Mouse (Mus musculus) spleen, adult 18-20 months (tissue): ENCODE data around the gene Snx27.

ENCODE experiments used
- DNase-seq, 2 experiments: peaks; one replicate each; pipeline ENCODE4 v3.0.0; 2022; ENCODE audit warnings: mixed read lengths in 2 of 2

Gene Snx27

DNA sequence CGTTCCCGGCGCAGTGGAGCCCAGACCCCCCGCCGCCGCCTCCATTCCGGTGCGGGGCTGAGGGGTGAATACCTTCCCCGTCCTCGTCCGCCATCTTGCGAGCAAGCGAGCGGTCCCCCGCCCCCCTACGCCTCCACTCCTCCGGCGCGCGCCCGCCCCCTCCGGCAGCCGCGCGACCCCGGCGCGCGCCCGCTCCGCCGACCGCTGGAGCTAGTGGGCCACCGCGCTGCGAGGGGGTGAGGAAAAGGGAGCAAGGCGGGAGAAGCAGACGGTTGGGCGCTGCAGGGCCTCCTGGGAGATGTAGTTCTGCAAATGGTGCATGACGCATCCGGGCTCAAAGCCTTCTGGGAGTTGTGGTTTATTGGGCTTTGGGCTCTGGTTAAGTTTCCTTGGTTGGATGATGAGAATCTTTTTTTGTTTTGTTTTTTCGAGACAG, at the start of gene Snx27:
Gene Snx27 (minus strand): TSS at position 261 of the 436 bp plus-strand sequence.
- DNase-seq, result peak; percentile 79 to 80

DNA sequence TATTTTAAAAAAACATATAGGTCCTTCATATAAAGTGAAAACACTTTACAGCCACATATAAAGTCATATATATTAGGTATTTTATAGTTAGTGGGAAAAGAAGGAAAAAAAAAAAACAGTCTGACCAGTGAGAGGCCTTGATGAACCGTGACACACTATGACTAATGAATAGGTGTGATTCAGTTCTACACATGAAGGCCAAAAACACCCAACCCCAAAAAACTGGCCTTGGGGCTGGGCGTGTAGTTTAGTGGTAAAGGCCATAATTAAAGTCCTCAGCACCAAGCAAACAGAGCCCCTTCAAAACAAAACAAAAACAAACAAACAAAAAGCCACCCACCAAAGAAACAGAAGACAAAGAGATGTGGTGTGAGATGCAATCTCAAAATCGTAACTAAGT, 47.4 kb upstream of the Snx27 start:
- DNase-seq, result no peak

DNA sequence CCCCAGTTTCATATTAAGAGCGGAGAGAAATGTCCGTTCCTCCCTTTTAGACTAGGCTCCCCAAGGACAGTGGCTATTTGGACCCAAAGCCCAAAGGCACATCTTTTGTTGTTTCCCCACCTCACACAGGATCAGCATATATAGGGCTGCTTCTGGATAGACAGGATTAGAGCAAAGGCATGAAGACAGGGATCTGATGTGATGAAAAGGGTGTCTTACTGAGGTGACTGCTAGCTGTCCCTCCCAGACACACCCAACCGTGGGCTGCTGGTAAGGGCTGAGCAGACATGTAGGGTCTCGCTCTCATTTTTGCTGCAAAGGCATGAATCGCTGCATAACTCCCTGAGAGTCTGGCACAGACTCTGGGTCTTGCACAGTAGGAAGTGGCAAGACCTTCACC, 46.2 kb upstream of the Snx27 start:
- DNase-seq, result no peak

DNA sequence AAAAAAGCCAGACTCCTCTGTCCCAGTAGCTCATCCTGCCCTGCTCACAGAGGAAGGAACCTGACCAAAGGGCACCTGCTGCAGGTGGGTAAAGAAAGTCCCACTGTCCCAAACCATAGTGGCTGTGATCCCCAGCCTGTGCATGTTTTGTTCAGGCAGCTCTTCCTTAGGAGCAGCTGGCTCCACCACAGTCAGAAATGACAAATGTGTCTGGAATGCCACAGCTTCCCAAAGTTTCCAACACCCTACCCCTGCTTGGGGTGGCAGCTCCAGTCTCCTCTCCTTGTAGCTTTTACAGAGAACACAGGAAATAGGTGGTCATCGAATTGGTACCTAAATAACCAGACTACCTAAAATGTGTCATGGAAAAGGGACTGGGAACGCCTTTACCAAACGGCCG, 41.8 kb upstream of the Snx27 start:
- no peak for DNase-seq

DNA sequence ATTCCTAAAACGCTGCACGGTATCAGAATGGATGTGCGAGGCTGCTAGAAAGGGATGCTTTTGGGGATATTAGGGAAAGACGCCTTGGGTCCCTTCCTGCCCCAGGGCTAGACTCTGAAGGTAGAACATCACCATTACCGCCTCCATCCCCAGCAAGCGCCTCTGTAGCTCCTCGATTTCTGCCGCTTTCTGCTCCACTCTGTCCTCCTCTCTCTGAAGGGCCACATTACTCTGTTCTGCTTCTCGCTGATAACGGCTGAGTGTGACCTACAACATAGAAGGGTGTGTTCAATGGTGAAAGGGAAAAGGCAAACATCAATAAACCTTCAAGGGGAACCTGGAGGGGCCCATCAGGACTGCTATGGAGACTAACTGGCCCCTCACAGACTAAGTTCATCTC, 40.0 kb upstream of the Snx27 start:
- no peak for DNase-seq

DNA sequence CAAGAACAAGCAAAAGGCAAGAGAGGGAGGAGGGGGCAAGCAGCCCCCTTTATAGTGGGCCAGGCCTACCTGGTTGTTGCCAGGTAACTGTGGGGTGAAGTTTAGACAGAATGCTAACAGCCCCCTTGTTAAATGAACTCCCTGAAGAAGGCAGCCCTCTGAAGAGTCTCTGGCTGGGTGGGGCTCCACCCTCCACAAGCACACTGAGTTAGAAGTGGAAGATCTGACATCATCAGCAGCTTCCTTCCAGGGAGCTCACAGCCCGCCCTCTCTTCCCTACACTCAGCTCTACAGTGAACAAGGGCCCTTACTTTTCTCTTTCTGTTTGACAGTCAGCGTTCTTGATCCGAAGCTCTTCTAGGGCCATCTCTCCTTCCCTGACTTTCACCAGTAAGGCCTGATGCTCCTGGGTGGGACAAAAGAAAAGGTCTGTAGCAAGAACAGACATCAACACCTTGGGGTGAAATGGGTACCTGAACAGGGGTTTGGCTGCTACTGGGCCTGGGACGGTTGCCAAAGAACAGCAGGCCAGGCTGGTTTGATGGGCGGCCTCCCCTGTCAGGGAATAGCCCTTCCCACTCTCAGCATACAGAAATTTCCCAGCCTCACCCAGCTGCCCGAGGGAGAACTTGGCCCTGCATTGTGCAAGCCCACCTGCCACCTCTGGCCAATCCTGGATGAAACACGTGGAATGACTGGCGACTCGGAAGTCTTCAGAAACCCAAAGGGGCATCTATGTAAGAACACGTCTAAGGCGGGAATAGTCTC, 39.4 kb upstream of the Snx27 start:
- no peak for DNase-seq

DNA sequence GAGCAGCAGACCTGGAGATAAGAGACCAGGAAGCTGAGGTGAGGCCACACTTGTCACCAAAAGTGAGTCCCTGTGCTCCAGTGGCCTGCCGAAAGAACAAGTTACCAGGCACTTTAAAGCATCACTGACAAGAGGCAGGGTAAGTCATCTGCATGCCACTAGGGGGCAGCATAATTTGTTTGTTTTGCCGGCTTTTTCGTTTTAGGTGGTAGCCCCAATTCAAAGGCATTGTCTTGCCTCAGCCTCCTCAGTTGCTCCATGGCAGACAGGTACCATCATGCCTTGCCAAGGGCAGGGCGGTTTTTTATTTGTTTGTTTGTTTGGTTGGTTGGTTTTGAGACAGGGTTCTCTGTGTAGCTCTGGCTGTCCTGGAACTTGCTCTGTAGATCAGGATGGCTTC, 34.2 kb upstream of the Snx27 start:
- peak in 1 of 2 experiments; percentile 48 for DNase-seq

DNA sequence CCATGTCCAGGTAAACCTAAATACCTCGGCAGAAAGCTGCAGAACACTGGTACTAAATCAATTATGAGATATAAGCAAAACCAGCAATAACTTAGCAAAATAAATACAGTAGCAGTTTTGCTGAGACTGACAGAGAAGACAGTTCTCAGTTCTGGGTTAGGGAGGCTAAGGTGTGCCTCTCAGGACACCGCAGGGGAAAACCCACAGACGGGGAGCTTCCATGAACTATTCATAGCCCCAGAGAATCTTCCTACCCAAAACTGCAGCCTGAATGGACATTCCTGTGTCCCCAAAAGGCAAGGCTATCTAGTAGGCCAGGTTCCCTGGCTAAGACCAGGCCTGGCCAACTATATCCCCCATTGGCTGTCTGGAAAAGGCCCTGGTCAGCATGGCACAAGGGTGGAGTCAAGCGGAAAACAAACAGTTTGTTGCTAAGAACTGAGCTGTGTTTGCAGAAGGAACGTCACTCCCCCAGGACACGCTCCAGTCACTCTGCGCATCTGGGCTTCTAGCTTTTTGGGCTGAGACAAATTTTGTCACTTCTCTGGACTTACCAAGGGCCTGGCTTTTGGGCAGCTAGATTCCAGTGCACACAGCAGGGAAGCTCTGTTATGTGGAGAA, 30.9 kb upstream of the Snx27 start:
- no peak for DNase-seq

DNA sequence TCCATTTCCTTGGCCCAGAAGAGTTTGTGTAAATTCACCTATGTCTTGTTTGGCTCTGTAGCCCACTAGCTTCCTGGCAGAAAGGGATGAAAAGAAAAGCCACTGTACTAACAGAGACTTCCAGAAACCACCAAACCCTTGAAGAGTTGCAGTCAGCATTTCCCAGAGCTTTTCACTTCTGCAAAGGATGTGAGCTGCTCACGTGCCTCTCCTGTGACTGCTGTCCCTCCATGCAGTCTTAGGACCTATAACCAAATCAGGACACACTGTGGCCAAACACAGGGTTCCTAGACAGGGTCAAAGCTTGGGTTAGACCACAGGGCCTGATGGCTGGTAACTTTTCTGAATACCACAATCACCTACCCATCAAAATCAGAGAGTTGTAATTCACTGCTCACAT, 29.8 kb upstream of the Snx27 start:
- DNase-seq, result no peak

DNA sequence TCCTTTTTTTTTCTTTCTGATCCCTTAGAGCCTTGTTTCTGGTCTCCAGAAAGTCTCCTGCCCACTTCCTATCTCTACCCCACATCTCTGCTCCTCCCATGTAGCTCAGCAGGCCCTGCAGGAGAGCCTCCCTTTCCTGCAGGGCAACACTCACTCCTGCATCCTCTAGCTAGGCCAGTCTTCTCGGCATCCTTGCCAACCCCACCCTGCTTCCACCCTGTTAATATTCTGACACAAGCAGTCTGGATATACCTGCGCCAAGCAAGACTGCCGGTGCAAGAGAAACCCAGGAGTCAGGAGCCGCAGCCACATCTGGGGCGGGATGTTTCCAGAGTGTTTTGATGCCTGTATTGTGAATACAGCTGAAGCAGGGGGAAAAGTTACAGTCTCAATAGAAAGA, 29.3 kb upstream of the Snx27 start:
- DNase-seq, result no peak

DNA sequence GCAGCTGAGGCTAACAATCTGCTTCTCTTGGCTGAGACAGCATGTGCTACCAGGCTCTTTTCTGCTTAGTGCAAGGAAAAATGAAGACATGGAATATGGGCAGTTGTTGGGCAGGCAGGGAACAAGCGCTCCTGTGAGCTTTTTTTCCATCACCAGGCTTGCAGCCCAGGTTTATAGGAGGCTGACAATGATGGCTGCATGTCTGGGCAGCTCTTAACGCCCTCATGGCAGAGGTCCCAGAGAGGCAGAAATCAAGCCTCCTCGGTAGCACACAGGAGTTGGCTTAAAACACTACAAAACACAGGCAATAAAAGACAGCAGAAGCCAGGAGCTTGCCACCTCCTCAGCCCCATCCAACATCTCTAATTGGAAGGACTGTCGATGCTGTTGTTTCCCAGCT, 28.8 kb upstream of the Snx27 start:
- DNase-seq, result no peak

DNA sequence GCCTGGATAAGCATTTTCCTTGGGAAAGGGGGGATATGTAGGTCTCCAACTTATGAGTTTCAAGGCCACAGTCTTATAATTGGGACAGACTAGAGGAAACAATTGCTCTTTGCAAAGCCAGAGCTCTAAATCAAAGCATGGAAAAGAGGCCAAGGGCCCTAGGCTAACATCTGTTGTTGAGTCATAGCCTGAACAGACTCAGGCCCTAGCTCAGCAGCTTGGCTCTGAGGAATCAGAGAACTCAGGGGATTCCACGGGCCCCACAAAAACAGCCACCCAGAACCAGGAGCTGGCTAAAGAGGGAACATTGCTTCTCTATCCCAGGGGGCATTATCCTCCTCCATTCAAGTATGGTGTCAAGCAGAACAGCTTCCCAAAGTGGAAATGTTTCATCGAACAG, 28.1 kb upstream of the Snx27 start:
- no peak for DNase-seq

DNA sequence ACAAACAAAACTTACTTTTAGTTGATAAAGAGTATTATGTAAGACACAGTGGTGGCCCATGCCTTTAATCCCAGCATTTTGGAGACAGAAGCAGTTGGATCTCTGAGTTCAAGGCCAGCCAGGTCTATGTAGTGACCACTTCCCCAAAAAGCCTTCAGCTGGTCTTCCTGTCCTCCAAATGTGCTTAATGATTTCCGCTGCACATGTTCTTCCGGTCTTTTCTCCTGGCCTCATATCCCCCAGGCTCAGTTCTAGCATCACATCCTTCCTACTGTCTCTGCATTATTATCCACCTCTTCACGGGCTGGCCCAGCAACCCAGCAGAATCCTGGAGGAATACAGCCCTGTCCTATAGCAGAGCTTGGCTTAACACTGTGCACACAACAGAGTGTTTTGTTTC, 27.1 kb upstream of the Snx27 start:
- no peak for DNase-seq

DNA sequence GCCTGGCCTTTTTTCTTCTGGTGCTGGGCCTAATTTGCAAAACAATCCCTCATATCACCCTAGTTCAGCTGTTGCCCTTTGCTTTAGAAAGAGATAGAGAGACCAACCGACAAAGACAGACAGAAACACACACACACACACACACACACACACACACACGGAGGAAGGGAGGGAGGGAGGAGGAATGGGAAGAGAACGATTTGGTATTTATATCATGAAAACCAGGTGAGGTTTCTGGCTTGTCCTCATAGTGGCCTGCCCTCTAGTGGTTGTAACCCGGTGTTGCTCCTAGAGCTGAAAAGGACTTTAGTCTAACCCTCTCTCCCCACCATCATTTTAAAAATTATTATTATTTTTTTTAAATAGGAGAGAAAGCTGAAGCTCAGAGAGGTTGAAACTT, 19.4 kb upstream of the Snx27 start:
- peak in 1 of 2 experiments; percentile 56 for DNase-seq

DNA sequence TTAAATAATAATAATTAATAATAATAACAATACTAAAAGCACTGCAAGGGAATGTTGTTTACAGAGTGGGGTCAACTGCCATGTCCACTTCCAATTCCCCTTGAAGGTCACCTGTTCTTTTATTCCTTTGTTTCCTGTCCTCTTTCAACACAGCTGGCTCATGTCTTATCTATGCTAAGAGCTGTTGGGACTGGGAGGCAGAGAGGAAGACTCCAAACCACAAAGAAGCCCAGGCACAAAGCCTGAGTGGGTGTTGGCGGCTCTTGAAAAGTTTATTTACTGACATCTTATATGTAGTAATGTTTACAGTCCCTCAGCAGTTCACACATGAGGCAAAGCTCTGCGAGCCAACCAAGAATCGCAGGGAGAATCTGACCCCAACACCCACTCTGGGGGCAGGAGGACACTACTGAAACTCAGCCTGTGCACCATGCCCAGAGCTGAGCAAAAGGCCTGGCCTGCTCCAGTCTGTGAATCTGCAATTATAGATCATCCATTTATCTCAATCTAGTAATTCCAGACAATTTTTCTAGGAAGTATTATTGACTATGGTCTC, 14.8 kb upstream of the Snx27 start:
- DNase-seq, result no peak

DNA sequence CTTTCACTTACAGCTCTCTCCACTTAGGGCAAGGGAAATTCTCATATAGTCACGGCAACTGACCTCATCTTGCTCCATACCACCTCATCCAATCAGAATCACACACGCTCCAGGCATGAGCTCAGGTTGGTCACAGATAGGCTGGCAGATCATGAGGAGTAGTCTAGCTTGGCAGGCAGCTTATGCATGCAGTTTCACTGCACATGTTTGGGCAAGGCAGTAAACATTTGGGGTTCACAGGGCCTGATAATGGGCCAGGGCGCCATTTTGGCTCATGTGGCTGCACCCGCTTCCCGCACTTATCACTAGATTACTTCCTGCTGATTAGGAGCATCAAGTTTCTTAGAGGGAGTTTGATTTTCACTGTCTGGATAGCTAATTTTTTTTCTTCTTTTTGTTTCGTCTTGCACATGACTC, 13.4 kb upstream of the Snx27 start:
- DNase-seq, result no peak

DNA sequence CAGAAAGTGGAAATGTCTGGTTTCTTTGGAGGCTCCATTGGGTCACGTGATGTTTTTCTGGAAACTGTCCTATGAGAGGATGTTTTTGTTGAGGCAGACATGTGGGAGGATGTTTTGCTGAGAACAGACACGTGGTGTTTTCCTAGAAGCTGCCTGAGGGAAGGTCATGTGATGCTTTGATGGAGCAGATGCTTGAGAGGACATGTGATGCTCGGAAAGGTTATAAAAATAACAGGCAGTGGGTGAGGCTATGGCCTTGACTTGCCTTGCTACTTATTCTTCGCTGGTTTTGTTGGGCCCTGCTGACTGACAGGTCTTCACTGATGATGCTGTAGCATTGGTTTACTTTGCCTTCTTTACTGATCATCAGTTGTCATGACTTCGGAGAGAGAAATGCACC, 8.6 kb upstream of the Snx27 start:
- DNase-seq, result no peak

DNA sequence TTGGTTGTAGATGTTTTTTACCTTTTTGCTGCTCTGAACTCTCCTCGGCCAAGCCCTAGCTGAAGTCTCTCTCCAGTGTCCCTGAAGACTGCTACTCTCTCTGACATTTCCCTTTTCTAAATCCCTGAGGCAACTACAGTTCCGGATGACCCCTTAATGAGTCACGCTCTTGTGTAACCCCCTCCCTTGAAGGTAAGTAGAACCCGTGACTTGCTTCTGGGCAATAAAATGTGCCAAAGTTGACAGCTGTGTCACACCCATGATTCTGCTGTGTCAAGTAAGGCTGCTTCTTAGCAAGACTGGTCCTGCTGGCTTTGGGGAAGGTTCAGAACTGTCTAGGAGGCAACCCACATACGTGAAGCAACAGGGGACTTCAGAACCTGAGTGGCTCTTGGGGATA, 5.4 kb upstream of the Snx27 start:
- DNase-seq, result no peak

DNA sequence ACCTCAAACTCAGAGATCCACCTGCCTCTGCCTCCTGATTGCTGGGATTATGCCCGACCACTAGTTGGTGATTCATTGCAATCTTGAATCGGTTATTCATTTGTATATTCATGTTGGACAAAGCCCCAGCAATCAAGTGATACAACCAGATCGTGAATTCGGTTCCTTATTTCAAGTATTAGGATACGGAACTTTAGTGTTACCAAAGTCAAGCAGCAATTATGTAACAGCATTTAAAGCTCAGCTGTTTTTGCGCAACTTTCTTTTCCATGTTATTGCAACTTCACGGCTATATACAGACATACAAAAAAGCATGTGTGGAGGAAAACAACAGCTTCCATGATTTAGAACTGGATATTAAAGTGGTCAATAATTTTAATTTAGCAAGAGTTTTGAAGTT, 428 bp upstream of the Snx27 start:
- DNase-seq, result no peak

DNA sequence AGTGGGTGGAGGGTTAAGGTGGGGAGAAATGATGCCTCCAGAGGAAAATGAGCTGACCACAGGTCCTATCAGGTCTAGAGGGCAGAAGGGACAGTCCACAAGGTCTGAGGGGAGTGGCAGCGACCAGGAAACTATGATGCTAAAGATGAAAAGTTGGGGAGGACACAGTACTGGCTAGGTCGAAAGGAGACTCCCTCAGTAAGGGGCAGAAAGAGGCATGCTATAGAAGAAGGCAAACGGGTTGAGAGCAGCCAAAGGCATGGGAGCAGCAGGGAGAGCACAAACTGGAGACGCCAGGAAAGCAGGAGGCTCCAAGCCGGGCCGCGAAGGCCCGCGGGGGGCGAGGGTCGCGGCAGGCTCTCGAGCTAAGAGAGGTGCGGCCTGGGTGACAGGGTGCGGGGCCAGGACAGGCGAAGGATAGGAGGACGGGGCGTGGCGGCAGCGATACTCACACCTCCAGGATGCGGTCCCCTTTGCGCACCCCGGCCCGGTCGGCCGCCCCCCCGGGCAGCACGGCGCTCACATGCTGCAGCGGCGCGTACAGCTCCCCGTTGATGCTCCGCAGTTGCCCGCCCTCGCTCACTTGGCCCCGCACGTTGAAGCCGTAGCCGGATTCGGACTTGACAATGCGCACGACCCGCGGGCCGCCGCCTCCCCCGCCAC, 592 bp downstream of the Snx27 start:
- no peak for DNase-seq

DNA sequence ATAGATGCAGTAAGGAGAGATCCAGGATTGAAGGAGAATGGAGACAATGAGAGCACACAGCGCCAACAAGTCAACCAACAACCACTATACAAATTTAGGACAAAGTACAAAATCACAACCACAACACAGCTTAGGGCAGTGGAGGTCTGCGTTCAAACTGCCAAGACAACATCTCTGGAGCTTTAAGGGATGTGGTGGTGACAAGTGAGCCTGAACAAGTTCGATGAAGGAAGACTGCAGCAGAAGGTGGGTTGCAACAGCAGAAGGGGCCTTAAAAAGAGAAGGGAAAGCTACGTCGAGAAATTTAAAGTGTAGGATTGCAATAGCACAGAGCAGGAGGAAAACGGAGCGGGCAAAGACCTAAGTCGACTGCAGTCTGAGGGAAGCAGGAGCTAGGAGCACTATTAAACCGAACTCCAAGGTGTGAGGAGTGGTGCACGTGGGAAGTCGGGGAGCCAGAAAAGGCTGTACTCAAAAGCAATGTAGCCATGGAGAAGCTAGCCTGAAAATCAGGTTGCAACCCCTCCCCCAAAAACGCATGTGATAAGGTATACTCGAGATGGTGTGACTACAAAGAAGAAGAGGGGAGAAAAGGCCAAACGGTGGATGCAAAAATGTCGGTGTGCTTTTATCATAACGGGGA, 1.3 kb downstream of the Snx27 start:
- no peak for DNase-seq

DNA sequence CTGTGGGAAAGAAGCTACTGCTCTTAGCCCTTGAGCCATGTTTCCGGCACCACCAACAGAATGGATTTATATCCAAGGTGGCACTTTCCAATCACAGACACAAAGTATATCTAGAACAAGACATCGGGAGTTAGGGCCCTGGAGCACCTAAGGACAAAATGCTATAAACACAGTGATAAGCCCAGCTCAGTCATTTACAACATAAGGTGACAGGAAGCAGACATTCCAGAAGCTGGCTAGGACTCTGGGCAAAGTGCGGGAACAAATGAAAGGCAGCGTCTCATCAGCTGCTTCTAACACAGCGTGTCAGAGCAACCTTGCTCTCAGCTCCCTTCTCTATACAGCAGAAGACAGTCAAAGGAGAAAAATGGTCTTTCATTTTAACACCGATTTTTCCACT, 8.0 kb downstream of the Snx27 start:
- no peak for DNase-seq

DNA sequence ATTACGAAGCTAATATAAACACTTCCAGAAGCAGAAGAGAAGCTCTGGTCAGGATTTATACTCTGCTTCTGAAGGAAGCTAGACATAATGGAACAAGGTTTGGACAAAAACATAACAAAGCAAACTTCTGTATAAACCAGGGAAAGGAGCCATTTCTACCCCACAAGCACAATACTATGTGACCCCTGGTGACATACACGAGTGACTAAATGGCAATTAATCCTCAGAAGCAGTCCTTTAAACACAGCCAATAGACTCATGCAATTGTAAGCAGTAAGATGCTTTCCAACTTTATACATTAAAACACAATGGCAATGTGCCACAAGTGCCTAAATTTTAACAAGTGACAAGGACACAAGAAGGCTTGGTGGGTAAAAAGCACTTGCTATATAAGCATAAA, 15.3 kb downstream of the Snx27 start:
- no peak for DNase-seq
